Mouse (Mus musculus) bone marrow macrophage, adult 2 months (primary cell): ENCODE results near the gene Syne3.

ENCODE experiments used
- CTCF ChIP-seq: IDR thresholded peaks from 2 replicates; pipeline ENCODE4 v1.5.1; 2012; ENCODE audit warnings: low read depth, mild to moderate bottlenecking, low read length, moderate library complexity
- POLR2A ChIP-seq: IDR thresholded peaks from 2 replicates; pipeline ENCODE4 v1.6.1; 2012; ENCODE audit warnings: mild to moderate bottlenecking, low read depth, low read length, borderline replicate concordance

DNA sequence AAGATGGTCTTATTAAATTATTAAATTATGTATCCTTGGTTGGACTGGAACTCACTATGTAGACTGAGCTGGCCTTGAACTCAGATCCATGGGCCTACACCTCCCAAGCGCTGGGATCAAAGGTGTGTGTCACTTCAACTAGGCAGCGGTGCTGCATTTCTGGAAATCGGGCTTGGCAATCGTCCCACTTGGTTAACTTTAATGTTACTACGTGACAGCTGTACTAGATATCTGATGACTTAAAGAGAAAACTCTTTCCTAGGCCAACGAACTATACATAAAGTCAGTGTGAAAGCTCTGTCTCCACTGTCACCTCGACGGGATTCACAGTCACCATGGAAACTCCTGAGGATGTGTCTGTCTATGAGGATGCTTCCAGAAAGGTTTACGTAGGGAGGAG lies 20.3 kb upstream of the Syne3 start:
- no peak for TF ChIP-seq CTCF
- TF ChIP-seq POLR2A, result no peak
